Mouse (Mus musculus): ENCODE data around the gene Wdr92. TPM values are rescaled to one million over a fixed set of nuclear protein-coding genes. Genes with fewer than 3 reads are reported as not detected.
A peak's percentile ranks its signal among the peaks of the same experiment; 100 is the strongest.
"Not testable (repeated sequence)": the region's sequence is repeated elsewhere in the genome, so short reads cannot be mapped to it uniquely, and the experiment has no call there.

Wdr92 gene
- polyA plus RNA-seq, 1 experiment from 2014 or later = 9.9 TPM

DNA sequence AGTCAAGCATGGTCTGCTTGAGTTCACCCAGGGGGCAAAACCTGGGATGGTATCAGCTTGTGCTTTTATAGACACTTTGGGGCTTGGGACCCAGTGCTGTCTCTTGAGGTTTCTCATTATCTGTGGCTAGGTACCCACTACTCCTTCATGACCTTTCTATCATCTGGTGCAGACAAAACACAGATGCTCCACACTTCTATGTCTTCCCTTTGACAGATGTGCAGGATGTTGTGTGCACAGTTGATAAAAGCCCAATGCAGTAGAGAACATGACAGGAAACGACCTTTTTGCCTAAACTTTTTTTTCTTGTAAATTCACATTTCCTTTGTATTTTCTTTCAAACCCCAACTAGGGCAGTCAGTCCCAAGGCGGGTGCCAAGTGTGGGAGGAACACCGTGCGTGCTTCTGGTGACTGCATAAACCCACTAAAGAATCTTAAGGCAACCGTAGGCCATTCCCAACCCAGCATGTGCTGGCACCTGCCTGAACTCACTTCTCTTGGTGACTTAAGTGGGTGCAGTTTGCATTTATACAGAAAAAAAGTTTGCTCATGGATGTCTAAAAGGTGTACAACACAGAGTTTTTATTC, 54.6 kb downstream of the Wdr92 start:
- Histone ChIP-seq H3K27ac (no peak overlapping the region), H3K36me3 (ENCODE audit: inconsistent target) (peaks cover 11% of the 10 kb centered on the region; the same call in 1 of the 2 replicates), H3K79me2 (ENCODE audit: inconsistent target) (no peaks in the 10 kb centered on the region), H3K4me3 (ENCODE audit: inconsistent target) (no peak overlapping the region)
- WGBS (ENCODE audit: missing documents) = 53% methylated on average over 5 of the region's 5 CpGs

DNA sequence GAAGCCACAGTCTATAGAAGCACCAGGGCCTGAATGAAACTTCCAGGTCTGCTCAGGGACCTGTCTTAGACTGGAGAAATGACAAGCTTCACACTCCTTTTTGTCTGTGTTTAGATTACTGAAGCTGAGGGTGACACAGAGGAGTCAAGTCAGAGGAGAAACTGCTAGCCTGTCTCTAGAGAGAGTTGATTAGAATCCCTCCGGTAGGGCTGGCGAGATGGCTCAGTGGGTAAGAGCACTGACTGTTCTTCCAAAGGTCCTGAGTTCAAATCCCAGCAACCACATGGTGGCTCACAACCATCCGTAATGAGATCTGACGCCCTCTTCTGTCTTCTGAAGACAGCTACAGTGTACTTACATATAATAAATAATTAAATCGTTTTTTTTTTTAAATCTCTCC, 56.7 kb downstream of the Wdr92 start:
- H3K79me2 ChIP-seq (ENCODE audit: inconsistent target); H3K4me3 ChIP-seq (ENCODE audit: inconsistent target); H3K27ac ChIP-seq; H3K36me3 ChIP-seq (ENCODE audit: inconsistent target): not testable (repeated sequence)
- WGBS (ENCODE audit: missing documents) = 88% methylated on average over 5 of the region's 5 CpGs

DNA sequence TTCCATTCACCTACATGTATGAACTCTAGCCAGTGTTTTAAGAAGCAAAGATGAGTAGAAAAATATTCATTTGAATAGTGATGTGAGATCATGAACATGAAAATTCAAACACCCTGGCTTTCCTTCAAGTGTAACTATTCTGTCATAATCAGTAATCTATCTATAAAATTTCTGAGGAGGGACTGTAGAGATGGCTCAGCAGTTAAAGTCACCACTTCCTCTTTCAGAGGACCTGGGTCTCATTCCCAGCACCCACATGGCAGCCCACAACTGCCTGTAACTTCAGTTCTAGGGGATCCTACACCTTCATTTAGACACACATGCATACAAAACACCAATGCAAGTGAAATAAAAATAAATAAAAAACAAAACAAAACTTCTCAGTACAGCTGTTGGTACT, 66.8 kb downstream of the Wdr92 start:
- no peak overlapping the region for H3K4me3 ChIP-seq (ENCODE audit: inconsistent target)
- H3K36me3 ChIP-seq (ENCODE audit: inconsistent target) = no peaks in the 10 kb centered on the region
- no peaks in the 10 kb centered on the region for H3K79me2 ChIP-seq (ENCODE audit: inconsistent target)
- H3K27ac ChIP-seq = no peak overlapping the region

DNA sequence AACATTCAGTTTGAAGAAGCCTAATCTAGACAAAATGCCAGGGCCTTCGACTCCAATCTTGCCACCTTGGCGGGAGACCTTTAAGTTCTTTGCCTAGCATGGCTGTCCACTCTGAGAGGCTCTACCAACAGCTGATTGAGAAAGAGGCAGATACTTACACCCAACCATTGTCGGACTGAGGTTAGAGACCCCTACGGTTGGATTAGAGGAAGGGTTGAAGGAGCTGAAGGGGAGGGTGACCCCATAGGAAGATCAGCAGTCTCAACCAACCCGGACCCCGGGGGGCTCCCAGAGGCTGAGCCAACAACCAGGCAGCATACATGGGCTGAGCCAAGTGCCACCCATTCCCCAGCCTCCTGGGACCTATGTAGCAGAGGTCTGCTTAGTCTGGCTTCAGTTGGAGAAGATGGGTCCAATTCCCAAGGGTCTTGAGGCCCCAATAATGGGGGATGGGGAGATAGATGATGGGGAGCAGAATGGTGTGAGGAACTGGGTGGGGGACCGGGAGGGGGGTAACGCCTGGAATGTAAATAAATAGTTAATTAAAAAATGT, 75.0 kb downstream of the Wdr92 start:
- 0 out of 2 replicates have a peak overlapping the region, but pooled peaks have one; percentile 83 for H3K27ac ChIP-seq

DNA sequence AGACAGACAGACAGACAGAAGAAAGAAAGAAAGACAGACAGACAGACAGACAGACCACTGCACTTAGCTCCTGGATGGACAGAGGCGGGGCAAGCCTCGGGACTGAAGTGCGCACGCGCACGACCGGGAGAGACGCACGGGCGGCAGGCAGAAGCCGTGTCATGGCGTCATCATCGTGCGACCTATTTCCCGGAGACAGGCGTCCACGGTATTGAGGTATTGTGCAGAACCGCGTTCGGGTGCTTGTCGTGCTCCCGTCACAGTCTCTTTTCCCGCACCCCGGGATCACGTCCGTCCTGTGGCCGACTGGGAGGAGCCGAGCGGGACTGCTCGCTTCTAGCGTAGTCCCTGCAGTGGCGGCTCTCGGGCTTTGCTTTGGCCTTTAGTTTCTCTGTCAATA, 75.5 kb downstream of the Wdr92 start, which contains the start of gene C1d:
C1d (plus strand) TSS at position 137 of the 400 bp plus-strand sequence.
- under 1% methylated on average over 33 of the region's 33 CpGs for WGBS (ENCODE audit: missing documents)
- Histone ChIP-seq H3K36me3 (ENCODE audit: inconsistent target) (no peaks in the 10 kb centered on the region), H3K27ac (peak within 1 kb of the TSS; percentile 83), H3K79me2 (ENCODE audit: inconsistent target) (peaks cover 50% of the 10 kb centered on the region), H3K4me3 (ENCODE audit: inconsistent target) (peak within 1 kb of the TSS; percentile 98)

More for the DNA sequence above, 75.0 kb downstream of the Wdr92 start:
- 68% methylated on average over 8 of the region's 8 CpGs for WGBS (ENCODE audit: missing documents)
- H3K79me2 ChIP-seq (ENCODE audit: inconsistent target) = peaks cover 45% of the 10 kb centered on the region
- peak overlapping the region; percentile 98 for H3K4me3 ChIP-seq (ENCODE audit: inconsistent target)
- H3K36me3 ChIP-seq (ENCODE audit: inconsistent target) = no peaks in the 10 kb centered on the region

DNA sequence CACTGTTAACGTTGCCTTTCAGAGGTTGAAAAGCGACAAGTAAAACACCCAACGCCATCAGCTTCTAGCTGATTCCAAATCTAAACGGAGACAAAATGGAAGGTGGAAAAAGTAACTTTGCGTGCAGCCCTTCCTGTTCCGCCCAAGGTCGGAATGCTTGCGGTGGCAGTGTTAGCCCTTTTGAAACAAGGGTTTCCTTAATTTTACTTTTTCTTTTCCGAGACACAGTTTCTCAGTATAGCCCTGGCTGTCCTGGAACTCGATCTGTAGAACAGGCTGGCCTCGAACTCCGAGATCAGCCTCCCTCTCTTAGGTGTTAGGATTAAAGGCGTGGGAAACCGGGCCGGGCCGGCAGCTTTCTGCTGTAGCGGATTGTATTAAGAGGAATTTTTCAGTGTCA, 76.0 kb downstream of the Wdr92 start:
- 1% methylated on average over 17 of the region's 17 CpGs for WGBS (ENCODE audit: missing documents)

DNA sequence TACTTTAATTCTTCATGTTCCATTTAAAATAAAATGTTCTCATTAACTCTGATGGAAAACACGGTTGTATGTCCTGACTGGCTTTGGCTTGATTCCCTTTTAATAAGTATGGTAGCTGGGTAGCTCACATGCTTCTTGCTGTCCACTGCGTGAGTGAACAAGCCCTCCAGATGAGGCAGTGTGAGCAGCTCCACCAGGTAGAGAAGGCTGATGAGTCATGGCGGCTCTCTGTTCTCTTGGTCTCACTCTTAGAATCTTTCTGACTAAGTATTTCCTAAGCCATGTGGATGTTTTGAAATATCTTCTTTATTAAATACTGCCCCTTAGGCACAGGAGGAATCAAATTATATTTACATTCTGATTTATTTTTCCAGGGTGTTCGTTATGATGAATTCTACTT, 85.3 kb downstream of the Wdr92 start:
- Histone ChIP-seq H3K36me3 (ENCODE audit: inconsistent target) (peaks cover 36% of the 10 kb centered on the region), H3K4me3 (ENCODE audit: inconsistent target) (no peak overlapping the region), H3K79me2 (ENCODE audit: inconsistent target) (peaks cover 18% of the 10 kb centered on the region), H3K27ac (no peak overlapping the region)
- WGBS (ENCODE audit: missing documents) = 97% methylated on average over 4 of the region's 4 CpGs

More for the DNA sequence above, 76.0 kb downstream of the Wdr92 start:
- peak overlapping the region; percentile 83 for H3K27ac ChIP-seq
- peaks cover 54% of the 10 kb centered on the region for H3K79me2 ChIP-seq (ENCODE audit: inconsistent target)
- H3K4me3 ChIP-seq (ENCODE audit: inconsistent target) = peak overlapping the region; percentile 98
- H3K36me3 ChIP-seq (ENCODE audit: inconsistent target) = no peaks in the 10 kb centered on the region

DNA sequence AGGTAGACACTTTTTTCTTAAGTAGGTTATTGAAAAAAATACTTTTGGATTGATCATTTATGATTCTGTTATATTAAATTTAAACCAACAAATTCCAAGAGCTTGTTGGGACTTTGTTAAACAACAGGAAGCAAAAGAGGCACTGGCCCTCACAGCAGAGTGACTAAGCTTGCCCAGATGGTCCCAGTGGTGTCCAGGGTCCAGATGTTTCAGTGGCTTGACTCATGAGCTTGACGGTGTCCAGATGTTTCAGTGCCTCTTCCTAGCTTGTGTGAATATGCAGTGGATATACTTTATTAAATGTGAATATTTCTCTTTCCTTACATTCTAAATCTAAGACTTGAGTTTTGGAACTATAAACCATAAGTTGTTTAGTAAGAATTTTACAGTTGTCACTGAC, 86.9 kb downstream of the Wdr92 start:
- H3K4me3 ChIP-seq (ENCODE audit: inconsistent target) = no peak overlapping the region
- peaks cover 29% of the 10 kb centered on the region for H3K36me3 ChIP-seq (ENCODE audit: inconsistent target)
- no peak overlapping the region for H3K27ac ChIP-seq
- H3K79me2 ChIP-seq (ENCODE audit: inconsistent target) = peaks cover 2% of the 10 kb centered on the region; the same call in 1 of the 2 replicates
- 100% methylated on average over 1 of the region's 1 CpGs for WGBS (ENCODE audit: missing documents)

DNA sequence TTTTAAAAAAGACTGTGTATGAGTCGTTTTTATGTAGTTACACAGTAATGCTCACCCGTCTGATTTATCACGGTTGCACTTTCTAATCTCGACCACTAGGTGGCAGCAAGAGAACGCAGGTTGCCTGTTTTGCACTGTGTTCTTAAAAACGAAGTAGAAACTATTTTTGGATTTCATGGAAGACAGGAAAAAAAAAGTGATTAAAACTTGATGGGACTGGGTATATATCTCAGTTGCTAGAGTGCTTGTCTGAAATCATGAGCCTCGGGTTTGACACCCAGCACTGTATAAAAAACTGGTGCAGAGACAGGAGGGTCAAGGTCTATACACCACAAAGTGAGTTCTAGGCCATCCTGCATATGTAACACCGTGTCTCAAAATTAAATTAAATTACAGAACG, 98.1 kb downstream of the Wdr92 start:
- WGBS (ENCODE audit: missing documents) = 18% methylated on average over 9 of the region's 9 CpGs
- Histone ChIP-seq H3K79me2 (ENCODE audit: inconsistent target) (no peaks in the 10 kb centered on the region), H3K27ac (no peak overlapping the region), H3K36me3 (ENCODE audit: inconsistent target) (no peaks in the 10 kb centered on the region), H3K4me3 (ENCODE audit: inconsistent target) (no peak overlapping the region)

Other genes with a start within 250 kb of the Wdr92 start
- gene Fbxo48, start 230.7 kb upstream of the Wdr92 start, polyA plus RNA-seq (2018) = 0.65 to 2.4 TPM (median 0.70 TPM) in 3 replicates
- 75.3 to 234 TPM (median 186 TPM) in 3 replicates for gene Cnrip1, start 130.5 kb upstream of the Wdr92 start, polyA plus RNA-seq (2018)
- gene Plek, start 129.7 kb upstream of the Wdr92 start, polyA plus RNA-seq (2018) = 380 to 752 TPM (median 430 TPM) in 3 replicates
- 104 to 123 TPM (median 116 TPM) in 3 replicates for gene Ppp3r1, start 22.8 kb upstream of the Wdr92 start, polyA plus RNA-seq (2018)
- 41.0 to 99.3 TPM (median 53.7 TPM) in 3 replicates for gene Pno1, start 29.5 kb downstream of the Wdr92 start, polyA plus RNA-seq (2018)
- 28.2 to 74.3 TPM (median 57.3 TPM) in 3 replicates for gene C1d, start 75.5 kb downstream of the Wdr92 start, polyA plus RNA-seq (2018)

Measured in macrophage (primary cell).